Mouse (Mus musculus): ENCODE measurements around the gene Ric3. TPM values are rescaled to one million over a fixed set of nuclear protein-coding genes. Genes with fewer than 3 reads are reported as not detected.
"Not testable (repeated sequence)": the region's sequence is repeated elsewhere in the genome, so short reads cannot be mapped to it uniquely, and the experiment has no call there.

The Ric3 gene
- polyA plus RNA-seq, 1 experiment from 2014 or later, result 0.50 TPM

- H3K4me3 ChIP-seq (ENCODE audit: control insufficient read depth in 1 of 2, insufficient read depth in 1 of 2, low read depth in 1 of 2, low read length in 2 of 2), result no peak overlapping the region
- no peak overlapping the region for H3K9ac ChIP-seq (ENCODE audit: low read length)
- no peaks in the 10 kb centered on the region for H3K9me3 ChIP-seq (ENCODE audit: control insufficient read depth, low read length)
- H3K27ac ChIP-seq (replicated peaks in 1 of 2; ENCODE audit: control insufficient read depth in 1 of 2, insufficient read depth in 1 of 2, low read depth in 2 of 2, low read length in 2 of 2), result no peak overlapping the region
- WGBS, result 67% methylated on average over 5 of the region's 5 CpGs
- H3K4me1 ChIP-seq (ENCODE audit: control insufficient read depth in 2 of 2, insufficient read depth in 2 of 2, low read length in 2 of 2), result peaks cover 0 to 3% of the 10 kb centered on the region in 2 experiments; a peak in 1 of 4 replicates
- no peak for ATAC-seq (ENCODE audit: insufficient number of reproducible peaks, insufficient read depth, low FRiP score, low read depth)
- no peak overlapping the region for H3K4me2 ChIP-seq (ENCODE audit: low read length)
- H3K36me3 ChIP-seq (ENCODE audit: control insufficient read depth, insufficient read depth, low read length), result no peaks in the 10 kb centered on the region
- no peaks in the 10 kb centered on the region for H3K27me3 ChIP-seq (ENCODE audit: control insufficient read depth, insufficient read depth, low read length)
Measured at GRCm38 (mm10) chr7:109111000-109111399, 27.9 kb upstream of the Ric3 start.

GRCm38 (mm10) chr7:109104894-109105293, 21.8 kb upstream of the Ric3 start:
- no peaks in the 10 kb centered on the region for H3K27me3 ChIP-seq (ENCODE audit: control insufficient read depth, insufficient read depth, low read length)
- no peak overlapping the region for H3K4me2 ChIP-seq (ENCODE audit: low read length)
- no peaks in the 10 kb centered on the region for H3K9me3 ChIP-seq (ENCODE audit: control insufficient read depth, low read length)
- no peak overlapping the region for H3K27ac ChIP-seq (replicated peaks in 1 of 2; ENCODE audit: control insufficient read depth in 1 of 2, insufficient read depth in 1 of 2, low read depth in 2 of 2, low read length in 2 of 2)
- H3K9ac ChIP-seq (ENCODE audit: low read length), result no peak overlapping the region
- no peak for ATAC-seq (ENCODE audit: insufficient number of reproducible peaks, insufficient read depth, low FRiP score, low read depth)
- H3K4me3 ChIP-seq (ENCODE audit: control insufficient read depth in 1 of 2, insufficient read depth in 1 of 2, low read depth in 1 of 2, low read length in 2 of 2), result no peak overlapping the region
- WGBS, result 32% methylated on average over 1 of the region's 1 CpGs
- H3K36me3 ChIP-seq (ENCODE audit: control insufficient read depth, insufficient read depth, low read length), result no peaks in the 10 kb centered on the region
- no peaks in the 10 kb centered on the region for H3K4me1 ChIP-seq (ENCODE audit: control insufficient read depth in 2 of 2, insufficient read depth in 2 of 2, low read length in 2 of 2)

DNA sequence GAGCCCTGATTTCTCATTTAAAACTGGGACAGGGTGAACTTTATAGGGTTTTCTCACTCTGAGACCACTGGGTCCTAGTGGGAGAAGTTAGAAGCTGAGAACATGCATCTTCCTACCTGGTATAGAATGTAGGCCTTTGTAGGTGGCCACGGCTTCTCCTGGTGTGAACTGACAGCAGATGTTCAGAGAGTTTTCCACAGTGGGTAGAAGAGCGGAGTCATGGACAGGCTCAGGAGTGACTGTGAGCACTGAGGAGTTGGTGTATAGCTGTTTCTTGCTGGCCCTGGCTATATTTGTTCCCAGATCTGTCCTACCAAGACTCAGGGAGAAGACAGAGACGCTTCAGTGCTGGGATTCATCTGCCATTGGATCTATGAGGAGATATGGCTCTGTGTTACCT, 18.0 kb upstream of the Ric3 start:
- Histone ChIP-seq H3K27ac (replicated peaks in 1 of 2; ENCODE audit: control insufficient read depth in 1 of 2, insufficient read depth in 1 of 2, low read depth in 2 of 2, low read length in 2 of 2) (no peak overlapping the region), H3K4me3 (ENCODE audit: control insufficient read depth in 1 of 2, insufficient read depth in 1 of 2, low read depth in 1 of 2, low read length in 2 of 2) (no peak overlapping the region), H3K27me3 (ENCODE audit: control insufficient read depth, insufficient read depth, low read length) (no peaks in the 10 kb centered on the region), H3K9ac (ENCODE audit: low read length) (no peak overlapping the region), H3K9me3 (ENCODE audit: control insufficient read depth, low read length) (no peaks in the 10 kb centered on the region), H3K36me3 (ENCODE audit: control insufficient read depth, insufficient read depth, low read length) (no peaks in the 10 kb centered on the region), H3K4me1 (ENCODE audit: control insufficient read depth in 2 of 2, insufficient read depth in 2 of 2, low read length in 2 of 2) (no peaks in the 10 kb centered on the region), H3K4me2 (ENCODE audit: low read length) (no peak overlapping the region)
- WGBS, result 75% methylated on average over 3 of the region's 3 CpGs
- ATAC-seq (ENCODE audit: insufficient number of reproducible peaks, insufficient read depth, low FRiP score, low read depth), result no peak

DNA sequence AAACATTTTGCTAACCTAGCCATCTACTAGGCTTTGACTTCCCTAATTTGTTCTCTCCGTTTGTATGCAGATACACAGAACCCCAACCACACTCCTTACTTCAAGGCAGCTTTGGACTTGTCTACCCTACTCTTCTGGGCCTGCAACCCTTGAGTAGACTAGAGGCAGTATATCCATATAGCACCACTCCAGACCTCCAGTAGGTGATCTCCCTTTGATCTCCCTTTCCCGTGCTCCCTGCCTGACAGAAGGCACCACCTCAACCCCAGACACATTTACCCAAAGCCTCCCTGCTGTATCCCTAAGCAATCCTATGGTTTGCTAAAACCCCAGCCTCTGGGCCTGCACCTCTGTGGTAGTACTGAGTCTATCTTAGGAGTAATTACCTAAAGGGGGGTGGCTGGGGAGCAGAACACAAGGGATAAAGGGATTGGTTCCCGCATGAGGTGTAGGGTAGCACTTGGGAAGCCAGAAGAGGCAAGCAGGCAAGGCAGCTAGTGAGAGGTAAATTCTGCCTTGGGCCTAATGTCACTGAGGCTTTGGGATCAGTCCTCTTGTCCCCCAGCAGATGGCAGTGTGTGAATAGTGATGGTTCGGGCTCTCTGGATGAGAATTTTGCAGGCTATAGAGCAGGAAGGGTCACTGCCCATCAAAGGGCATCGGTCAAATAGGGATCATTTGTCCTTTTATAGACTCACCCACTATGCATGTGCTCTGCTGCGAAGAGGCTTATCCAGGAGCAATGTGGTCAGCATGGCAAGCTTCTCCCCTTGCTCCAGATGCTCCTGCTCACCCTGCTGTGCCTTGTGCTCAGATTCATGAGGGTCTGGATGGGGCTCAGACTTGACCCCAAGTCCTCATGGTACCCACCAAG, 15.3 kb upstream of the Ric3 start:
- H3K9me3 ChIP-seq (ENCODE audit: control insufficient read depth, low read length), result no peaks in the 10 kb centered on the region
- no peak for ATAC-seq (ENCODE audit: insufficient number of reproducible peaks, insufficient read depth, low FRiP score, low read depth)
- H3K27ac ChIP-seq (replicated peaks in 1 of 2; ENCODE audit: control insufficient read depth in 1 of 2, insufficient read depth in 1 of 2, low read depth in 2 of 2, low read length in 2 of 2), result no peak overlapping the region
- no peaks in the 10 kb centered on the region for H3K4me1 ChIP-seq (ENCODE audit: control insufficient read depth in 2 of 2, insufficient read depth in 2 of 2, low read length in 2 of 2)
- no peaks in the 10 kb centered on the region for H3K36me3 ChIP-seq (ENCODE audit: control insufficient read depth, insufficient read depth, low read length)
- 28% methylated on average over 6 of the region's 6 CpGs for WGBS
- H3K4me3 ChIP-seq (ENCODE audit: control insufficient read depth in 1 of 2, insufficient read depth in 1 of 2, low read depth in 1 of 2, low read length in 2 of 2), result no peak overlapping the region
- H3K4me2 ChIP-seq (ENCODE audit: low read length), result no peak overlapping the region
- no peaks in the 10 kb centered on the region for H3K27me3 ChIP-seq (ENCODE audit: control insufficient read depth, insufficient read depth, low read length)
- H3K9ac ChIP-seq (ENCODE audit: low read length), result no peak overlapping the region

- Histone ChIP-seq H3K36me3 (ENCODE audit: control insufficient read depth, insufficient read depth, low read length) (no peaks in the 10 kb centered on the region), H3K4me3 (ENCODE audit: control insufficient read depth in 1 of 2, insufficient read depth in 1 of 2, low read depth in 1 of 2, low read length in 2 of 2) (no peak overlapping the region), H3K27me3 (ENCODE audit: control insufficient read depth, insufficient read depth, low read length) (no peaks in the 10 kb centered on the region), H3K4me2 (ENCODE audit: low read length) (no peak overlapping the region), H3K4me1 (ENCODE audit: control insufficient read depth in 2 of 2, insufficient read depth in 2 of 2, low read length in 2 of 2) (no peaks in the 10 kb centered on the region), H3K9me3 (ENCODE audit: control insufficient read depth, low read length) (no peaks in the 10 kb centered on the region), H3K9ac (ENCODE audit: low read length) (no peak overlapping the region), H3K27ac (replicated peaks in 1 of 2; ENCODE audit: control insufficient read depth in 1 of 2, insufficient read depth in 1 of 2, low read depth in 2 of 2, low read length in 2 of 2) (no peak overlapping the region)
- ATAC-seq (ENCODE audit: insufficient number of reproducible peaks, insufficient read depth, low FRiP score, low read depth), result no peak
- WGBS, result 47% methylated on average over 7 of the region's 7 CpGs
Measured at GRCm38 (mm10) chr7:109097203-109097602, 14.1 kb upstream of the Ric3 start.

- 60% methylated on average over 4 of the region's 4 CpGs for WGBS
- no peak for ATAC-seq (ENCODE audit: insufficient number of reproducible peaks, insufficient read depth, low FRiP score, low read depth)
Measured at GRCm38 (mm10) chr7:109096618-109097017, 13.5 kb upstream of the Ric3 start.

GRCm38 (mm10) chr7:109094294-109094693, 11.2 kb upstream of the Ric3 start:
- Histone ChIP-seq H3K4me2 (ENCODE audit: low read length) (no peak overlapping the region), H3K36me3 (ENCODE audit: control insufficient read depth, insufficient read depth, low read length) (no peaks in the 10 kb centered on the region), H3K4me3 (ENCODE audit: control insufficient read depth in 1 of 2, insufficient read depth in 1 of 2, low read depth in 1 of 2, low read length in 2 of 2) (no peak overlapping the region), H3K9ac (ENCODE audit: low read length) (no peak overlapping the region), H3K27me3 (ENCODE audit: control insufficient read depth, insufficient read depth, low read length) (no peaks in the 10 kb centered on the region), H3K9me3 (ENCODE audit: control insufficient read depth, low read length) (no peaks in the 10 kb centered on the region), H3K27ac (replicated peaks in 1 of 2; ENCODE audit: control insufficient read depth in 1 of 2, insufficient read depth in 1 of 2, low read depth in 2 of 2, low read length in 2 of 2) (no peak overlapping the region), H3K4me1 (ENCODE audit: control insufficient read depth in 2 of 2, insufficient read depth in 2 of 2, low read length in 2 of 2) (no peaks in the 10 kb centered on the region)
- no peak for ATAC-seq (ENCODE audit: insufficient number of reproducible peaks, insufficient read depth, low FRiP score, low read depth)
- WGBS, result 71% methylated on average over 7 of the region's 7 CpGs

More at GRCm38 (mm10) chr7:109096618-109097017, 13.5 kb upstream of the Ric3 start:
- H3K4me3 ChIP-seq (ENCODE audit: control insufficient read depth in 1 of 2, insufficient read depth in 1 of 2, low read depth in 1 of 2, low read length in 2 of 2), result no peak overlapping the region
- H3K4me2 ChIP-seq (ENCODE audit: low read length), result no peak overlapping the region
- H3K27ac ChIP-seq (replicated peaks in 1 of 2; ENCODE audit: control insufficient read depth in 1 of 2, insufficient read depth in 1 of 2, low read depth in 2 of 2, low read length in 2 of 2), result no peak overlapping the region
- no peaks in the 10 kb centered on the region for H3K4me1 ChIP-seq (ENCODE audit: control insufficient read depth in 2 of 2, insufficient read depth in 2 of 2, low read length in 2 of 2)
- H3K36me3 ChIP-seq (ENCODE audit: control insufficient read depth, insufficient read depth, low read length), result no peaks in the 10 kb centered on the region
- H3K9ac ChIP-seq (ENCODE audit: low read length), result no peak overlapping the region
- H3K27me3 ChIP-seq (ENCODE audit: control insufficient read depth, insufficient read depth, low read length), result no peaks in the 10 kb centered on the region
- no peaks in the 10 kb centered on the region for H3K9me3 ChIP-seq (ENCODE audit: control insufficient read depth, low read length)

GRCm38 (mm10) chr7:109091316-109091715, 8.2 kb upstream of the Ric3 start:
- not testable (repeated sequence) for H3K4me1 ChIP-seq (ENCODE audit: control insufficient read depth in 2 of 2, insufficient read depth in 2 of 2, low read length in 2 of 2); H3K4me3 ChIP-seq (ENCODE audit: control insufficient read depth in 1 of 2, insufficient read depth in 1 of 2, low read depth in 1 of 2, low read length in 2 of 2); H3K27ac ChIP-seq (replicated peaks in 1 of 2; ENCODE audit: control insufficient read depth in 1 of 2, insufficient read depth in 1 of 2, low read depth in 2 of 2, low read length in 2 of 2); H3K4me2 ChIP-seq (ENCODE audit: low read length); ATAC-seq (ENCODE audit: insufficient number of reproducible peaks, insufficient read depth, low FRiP score, low read depth); H3K27me3 ChIP-seq (ENCODE audit: control insufficient read depth, insufficient read depth, low read length); H3K9me3 ChIP-seq (ENCODE audit: control insufficient read depth, low read length); H3K9ac ChIP-seq (ENCODE audit: low read length); H3K36me3 ChIP-seq (ENCODE audit: control insufficient read depth, insufficient read depth, low read length)
- 82% methylated on average over 2 of the region's 2 CpGs for WGBS

Measured in heart, embryonic 14.5 days (tissue).